Comparison of ENCODE assay signal across 8 mouse cellular contexts in genomic region chr9:123159330-123159729, GRCm38 (mm10). TPM values are rescaled to one million over a fixed set of nuclear protein-coding genes. Genes with fewer than 3 reads are reported as not detected.
A peak's percentile ranks its signal among the peaks of the same experiment; 100 is the strongest.
DNase-seq lines count a peak whose midpoint lies in the region; ATAC-seq and TF ChIP-seq lines count a peak whose summit lies in the region.
"Had no signal": no experiment of that assay in that cellular context is flagged by ENCODE, and none has a peak within 500 bp of the region (broad histone marks: within the 10 kb centered on the region; RNA-seq: fewer than 3 reads in every experiment).

No protein-coding gene starts in this region.

- H3K4me3 ChIP-seq in lung, postnatal 0 days (ENCODE audit: low read depth, low read length): no peak overlapping the region
- H3K4me3 ChIP-seq: limb, embryonic 12.5 days had no signal

- peak; percentile 57 for ATAC-seq in lung, postnatal 0 days

- no peaks in the 10 kb centered on the region for H3K9me3 ChIP-seq in lung, postnatal 0 days (ENCODE audit: low read length)
- H3K9me3 ChIP-seq: limb, embryonic 12.5 days had no signal

- H3K27ac ChIP-seq in lung, postnatal 0 days (ENCODE audit: low read length): no peak overlapping the region
- H3K27ac ChIP-seq: limb, embryonic 12.5 days had no signal

- peak; percentile 32 to 45 for DNase-seq in B cell, adult 2 months
- DNase-seq in CD8-positive naive resting alpha-beta T cell, adult 2 months (ENCODE audit: low read depth in 2 of 2, low spot score in 2 of 2): peak; percentile 10 to 53
- peak; percentile 6 for DNase-seq in c-Kit-negative CD71-positive TER-119-positive erythroid progenitor cells, embryonic 14.5 days (ENCODE audit: low read depth, low spot score)
- DNase-seq in gastrocnemius, postnatal 4 days (ENCODE audit: low spot score in 2 of 2): peak; percentile 39 to 59
- DNase-seq in layer of hippocampus, adult 9-10 months (ENCODE audit: low spot score): peak; percentile 64
- DNase-seq in lung, postnatal 0 days (ENCODE audit: low spot score): peak; percentile 83
- DNase-seq in spleen, postnatal 10 days (ENCODE audit: low spot score in 2 of 2): peak; percentile 21 to 70

- H3K4me1 ChIP-seq in lung, postnatal 0 days (ENCODE audit: insufficient read depth, low read depth, low read length): no peaks in the 10 kb centered on the region
- H3K4me1 ChIP-seq: limb, embryonic 12.5 days had no signal

- H3K9ac ChIP-seq in lung, postnatal 0 days (replicated peaks; ENCODE audit: low read depth): no peak overlapping the region
- H3K9ac ChIP-seq: limb, embryonic 12.5 days had no signal

- 58% methylated on average over 7 of the region's 7 CpGs for WGBS in lung, postnatal 0 days

- no peaks in the 10 kb centered on the region for H3K27me3 ChIP-seq in lung, postnatal 0 days (replicated peaks; ENCODE audit: insufficient read depth, low read length)

- H3K4me2 ChIP-seq in lung, postnatal 0 days (replicated peaks; ENCODE audit: low read depth, low read length): no peak overlapping the region
- H3K4me2 ChIP-seq: limb, embryonic 12.5 days had no signal

- TF ChIP-seq EP300 in lung, postnatal 0 days (IDR thresholded peaks at IDR 0.05): no peak

- TF ChIP-seq CTCF in lung, postnatal 0 days (IDR thresholded peaks at IDR 0.05): peak; percentile 96

- H3K36me3 ChIP-seq in lung, postnatal 0 days (ENCODE audit: insufficient read depth, low read length): no peaks in the 10 kb centered on the region
- H3K36me3 ChIP-seq: limb, embryonic 12.5 days had no signal

RNA-seq across cellular contexts. Expression of gene Clec3b, which starts 8.6 kb away (rescaled TPM):
- total RNA-seq in gastrocnemius, postnatal 4 days (2021): 100 to 1,000 TPM; 207 to 229 TPM
- 84.7 and 86.6 TPM in 2 replicates for polyA plus RNA-seq in lung, postnatal 0 days (2015; fragmentation: Nextera tagmentation; extraction: Ambion mirVana)
- polyA plus RNA-seq: limb, embryonic 12.5 days had no signal

RNA-seq across cellular contexts. Expression of gene Exosc7, which starts 46.3 kb away (rescaled TPM):
- 10 to 100 TPM; 29.9 to 33.8 TPM for total RNA-seq in gastrocnemius, postnatal 4 days (2021)
- polyA plus RNA-seq in lung, postnatal 0 days (2015; fragmentation: Nextera tagmentation; extraction: Ambion mirVana): 139 and 145 TPM in 2 replicates

RNA-seq across cellular contexts. Expression of gene Zdhhc3, which starts 46.3 kb away (rescaled TPM):
- total RNA-seq in gastrocnemius, postnatal 4 days (2021): 10 to 100 TPM; 49.8 to 50.5 TPM
- polyA plus RNA-seq in lung, postnatal 0 days (2015; fragmentation: Nextera tagmentation; extraction: Ambion mirVana): 127 and 130 TPM in 2 replicates

RNA-seq across cellular contexts. Expression of gene Cdcp1, which starts 56.5 kb away (rescaled TPM):
- not detected for total RNA-seq in gastrocnemius, postnatal 4 days (2021)
- polyA plus RNA-seq in lung, postnatal 0 days (2015; fragmentation: Nextera tagmentation; extraction: Ambion mirVana): 9.8 and 10.9 TPM in 2 replicates

Comparison
In these comparisons a context has a peak if more than half of its experiments do, and no peak if none do; other contexts are left out.
1. DNase-seq: peak in every context shown above with its lines; median percentile 83 in lung, postnatal 0 days; 64 in layer of hippocampus, adult 9-10 months; 49 in gastrocnemius, postnatal 4 days; 46 in spleen, postnatal 10 days; 38 in B cell, adult 2 months; 32 in CD8-positive naive resting alpha-beta T cell, adult 2 months; 6 in c-Kit-negative CD71-positive TER-119-positive erythroid progenitor cells, embryonic 14.5 days.